Mouse (Mus musculus) fibroblast of lung, adult 2 months (primary cell): ENCODE data around the gene Hpse2.

Experiments
- DNase-seq: peaks from one replicate; pipeline ENCODE4 v3.0.0-alpha.2; 2011; ENCODE audit warnings: low read depth

The Hpse2 gene

GRCm38 (mm10) chr19:42973740-42974139 is 414.4 kb downstream of the Hpse2 start:
- peak; percentile 5 for DNase-seq

- DNase-seq, result no peak
Observed at GRCm38 (mm10) chr19:42965171-42965570, 423.0 kb downstream of the Hpse2 start.

- no peak for DNase-seq
Observed at GRCm38 (mm10) chr19:42948114-42948636, 440.0 kb downstream of the Hpse2 start.

GRCm38 (mm10) chr19:42937544-42937943 is 450.6 kb downstream of the Hpse2 start:
- DNase-seq, result no peak

GRCm38 (mm10) chr19:42936661-42937193 is 451.4 kb downstream of the Hpse2 start:
- DNase-seq, result no peak

GRCm38 (mm10) chr19:42929702-42930101 is 458.5 kb downstream of the Hpse2 start:
- DNase-seq, result no peak

- no peak for DNase-seq
Observed at GRCm38 (mm10) chr19:42928271-42928670, 459.9 kb downstream of the Hpse2 start.

GRCm38 (mm10) chr19:42922610-42923009 is 465.5 kb downstream of the Hpse2 start:
- no peak for DNase-seq

- no peak for DNase-seq
Observed at GRCm38 (mm10) chr19:42913703-42914102, 474.5 kb downstream of the Hpse2 start.

- no peak for DNase-seq
Observed at GRCm38 (mm10) chr19:42909719-42910118, 478.4 kb downstream of the Hpse2 start.

- no peak for DNase-seq
Observed at GRCm38 (mm10) chr19:42908553-42908952, 479.6 kb downstream of the Hpse2 start.

GRCm38 (mm10) chr19:42906328-42906727 is 481.8 kb downstream of the Hpse2 start:
- DNase-seq, result no peak

- no peak for DNase-seq
Observed at GRCm38 (mm10) chr19:42904726-42905125, 483.4 kb downstream of the Hpse2 start.

GRCm38 (mm10) chr19:42904240-42904639 is 483.9 kb downstream of the Hpse2 start:
- DNase-seq, result no peak

GRCm38 (mm10) chr19:42903840-42904239 is 484.3 kb downstream of the Hpse2 start:
- no peak for DNase-seq

- no peak for DNase-seq
Observed at GRCm38 (mm10) chr19:42902410-42903021, 485.6 kb downstream of the Hpse2 start.

GRCm38 (mm10) chr19:42891599-42891998 is 496.6 kb downstream of the Hpse2 start:
- no peak for DNase-seq

GRCm38 (mm10) chr19:42877653-42878052 is 510.5 kb downstream of the Hpse2 start:
- DNase-seq, result no peak

- DNase-seq, result no peak
Observed at GRCm38 (mm10) chr19:42876563-42876962, 511.6 kb downstream of the Hpse2 start.

GRCm38 (mm10) chr19:42869663-42870530 is 518.3 kb downstream of the Hpse2 start:
- no peak for DNase-seq

- no peak for DNase-seq
Observed at GRCm38 (mm10) chr19:42868958-42869662, 519.0 kb downstream of the Hpse2 start.

- DNase-seq, result no peak
Observed at GRCm38 (mm10) chr19:42863013-42863412, 525.1 kb downstream of the Hpse2 start.
